Mouse (Mus musculus) cerebellum, adult 2 months (tissue): Measurements from ENCODE around the gene Syne1.

Experiments used
- CTCF ChIP-seq: fragments of 200-500 bp; IDR thresholded peaks from 2 replicates; pipeline ENCODE4 v1.5.1; 2011; ENCODE audit warnings: low read depth, mild to moderate bottlenecking, control low read depth, low read length, moderate library complexity, borderline replicate concordance; ENCODE audit not compliant: insufficient read depth
- POLR2A ChIP-seq: fragments of 200-500 bp; IDR thresholded peaks from 2 replicates; pipeline ENCODE4 v1.6.1; 2011; ENCODE audit warnings: low read length, control low read depth, borderline replicate concordance; ENCODE audit not compliant: insufficient read depth

- TF ChIP-seq CTCF (no peak), POLR2A (no peak)
Observed at GRCm38 (mm10) chr10:5514134-5514533, 37.1 kb downstream of the Syne1 start.
